Mouse (Mus musculus): ENCODE data around the gene Vsig10l. TPM values are rescaled to one million over a fixed set of nuclear protein-coding genes. Genes with fewer than 3 reads are reported as not detected.

Vsig10l gene
- polyA plus RNA-seq (2017; shearing (Covaris generic)): 5.9 TPM

DNA sequence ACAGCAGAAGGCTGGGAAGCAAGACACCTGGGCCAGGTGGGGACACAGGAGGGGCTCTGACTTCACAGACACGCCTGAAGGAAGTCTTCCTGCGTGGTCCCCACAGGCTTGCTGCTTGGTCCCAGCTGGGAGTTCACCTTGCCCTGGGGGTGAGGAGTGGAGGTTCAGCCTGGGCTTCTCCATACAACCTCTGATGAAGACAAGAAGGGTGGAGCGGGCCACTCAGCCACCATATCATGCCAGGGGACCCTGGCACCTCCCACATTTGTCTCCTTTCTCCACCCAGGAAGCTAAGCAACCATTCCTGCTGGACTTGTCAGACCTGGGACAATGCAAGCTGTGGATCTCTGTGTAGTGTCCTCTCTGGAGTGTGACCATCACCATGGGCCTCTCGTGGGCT lies at the start of gene Vsig10l:
TSS of gene Vsig10l (plus strand) at position 301 of the 400 bp plus-strand sequence.

DNA sequence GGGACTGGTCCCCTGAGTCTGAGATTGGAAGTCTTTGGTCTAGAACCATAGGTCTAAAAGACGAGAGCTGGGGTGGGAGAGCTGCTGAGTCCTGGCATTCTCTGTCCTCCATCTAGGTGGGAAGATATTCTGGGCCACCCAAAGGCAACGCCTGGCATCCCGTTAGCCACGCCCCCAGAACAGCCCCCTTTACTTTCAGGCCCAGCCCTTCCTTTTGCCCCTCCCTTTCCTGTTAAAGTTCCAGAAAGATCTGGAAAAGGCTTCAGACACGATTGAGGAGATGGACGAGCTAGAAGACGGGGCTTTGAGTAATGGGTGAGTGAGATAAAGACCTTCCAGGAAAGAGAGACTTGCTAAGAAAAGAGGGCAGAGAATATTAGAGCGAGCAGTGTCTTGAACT lies 35.5 kb upstream of the Vsig10l start, which contains the start of gene Lim2:
TSS of gene Lim2 (plus strand) at position 265 of the 400 bp plus-strand sequence.

DNA sequence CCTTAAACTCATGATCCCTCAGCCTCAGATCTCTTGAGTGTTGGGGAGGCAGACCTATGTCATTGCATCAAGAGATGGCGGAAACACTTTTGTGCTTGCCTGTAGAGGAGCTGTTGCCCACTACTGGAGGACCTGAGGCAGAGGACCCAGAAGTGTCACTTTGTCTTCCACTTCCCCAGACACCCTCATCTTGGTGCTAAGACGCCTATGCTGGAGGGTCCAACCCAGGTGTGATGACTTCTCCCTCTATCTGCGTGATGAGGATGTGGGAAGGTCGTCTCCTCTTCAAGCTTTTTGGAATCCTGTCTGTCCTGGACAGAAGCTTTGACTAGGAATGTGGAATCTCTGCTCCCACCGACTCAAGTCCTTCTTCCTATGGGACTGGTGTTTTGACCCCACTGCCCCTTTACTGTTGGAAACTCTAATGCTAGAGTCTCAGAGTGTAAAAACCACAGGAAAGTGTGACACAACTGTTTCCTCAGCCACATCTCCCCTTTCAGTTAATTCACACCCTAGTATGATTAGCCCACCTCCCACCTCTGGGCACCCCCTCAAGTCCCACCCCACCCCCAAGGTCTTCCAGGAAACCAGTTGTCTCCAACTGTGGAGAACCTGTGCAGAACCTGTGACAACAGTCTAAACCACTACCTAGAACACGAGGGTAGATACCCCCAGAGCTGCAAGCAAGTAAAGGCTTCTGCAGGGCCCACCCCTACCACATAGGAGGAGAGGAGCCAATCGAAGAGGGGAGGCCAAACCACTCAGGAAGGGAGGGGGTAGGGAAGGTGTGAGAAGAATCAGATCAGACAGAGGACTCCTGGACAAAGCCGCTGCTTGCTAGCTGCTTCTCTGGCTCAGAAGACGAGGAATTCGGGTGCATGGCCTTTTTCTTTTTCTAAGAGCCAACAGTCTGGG lies 26.4 kb upstream of the Vsig10l start, which contains the start of gene Nkg7:
TSS of gene Nkg7 (plus strand) at position 733 of the 915 bp plus-strand sequence.

GRCm38 (mm10) chr7:43440482-43440881 lies 22.5 kb upstream of the Vsig10l start, which contains the start of gene Cldnd2:
Gene Cldnd2 (plus strand): TSS chr7:43440782.

DNA sequence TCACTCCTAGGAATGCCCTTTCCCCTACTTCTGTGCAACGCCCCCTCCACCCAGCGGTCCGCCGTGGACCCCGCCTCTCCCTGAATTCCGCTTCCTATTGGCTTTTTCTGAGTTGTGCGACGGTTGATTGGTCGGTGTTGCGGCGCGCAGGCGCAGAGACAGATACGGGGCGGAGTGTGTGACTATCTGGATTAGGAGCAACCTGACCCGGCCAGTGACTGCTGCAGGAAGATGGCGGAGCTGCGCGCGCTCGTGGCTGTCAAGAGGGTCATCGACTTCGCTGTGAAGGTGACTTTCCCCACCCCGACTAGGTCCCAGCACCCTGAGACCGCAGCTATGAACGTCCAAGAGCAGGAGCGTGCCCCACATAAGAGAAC lies 19.0 kb upstream of the Vsig10l start, which contains the start of the genes Etfb and Gm45233:
TSS of gene Etfb (plus strand) at position 167 of the 377 bp plus-strand sequence.
TSS of gene Gm45233 (plus strand) at position 212 of the 377 bp plus-strand sequence.

DNA sequence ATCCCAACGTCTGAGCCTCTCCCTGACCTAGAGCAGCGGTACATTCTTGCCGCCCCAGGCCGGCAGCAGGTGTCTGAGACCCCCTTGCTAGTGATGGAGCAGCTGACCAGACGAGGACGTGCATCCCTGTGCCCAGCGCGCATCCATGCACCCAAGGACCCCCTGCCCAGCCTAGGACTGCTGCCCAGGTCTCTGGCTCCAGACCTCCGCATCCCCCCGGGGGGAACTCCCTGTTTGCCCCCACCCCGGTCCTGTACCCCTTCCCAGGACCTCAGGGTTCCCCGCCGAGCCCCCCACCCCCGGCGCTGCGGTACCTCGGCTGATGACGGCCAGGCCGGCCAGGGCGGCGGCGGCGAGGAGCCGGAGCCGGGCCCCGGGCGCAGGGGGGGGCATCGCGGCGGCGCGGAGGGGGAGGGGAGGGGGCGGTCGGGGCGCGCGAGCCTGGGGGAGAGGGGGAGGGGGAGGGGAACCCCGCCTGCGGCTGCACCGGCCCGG lies 26.7 kb downstream of the Vsig10l start, which contains the start of gene Iglon5:
TSS of gene Iglon5 (minus strand) at position 445 of the 495 bp plus-strand sequence.

Other genes with a start within 250 kb of the Vsig10l start
- gene Zfp715, start 149.9 kb upstream of the Vsig10l start, polyA plus RNA-seq (2017; shearing (Covaris generic)): 19.3 TPM
- gene Siglecf, start 111.8 kb upstream of the Vsig10l start, polyA plus RNA-seq (2017; shearing (Covaris generic)): not detected
- 0.24 TPM for gene Siglecg, start 54.9 kb upstream of the Vsig10l start, polyA plus RNA-seq (2017; shearing (Covaris generic))
- gene Lim2, start 35.5 kb upstream of the Vsig10l start, polyA plus RNA-seq (2017; shearing (Covaris generic)): not detected
- 1,742 TPM for gene Nkg7, start 26.1 kb upstream of the Vsig10l start, polyA plus RNA-seq (2017; shearing (Covaris generic))
- gene Cldnd2, start 22.4 kb upstream of the Vsig10l start, polyA plus RNA-seq (2017; shearing (Covaris generic)): not detected
- gene Etfb, start 19.1 kb upstream of the Vsig10l start, polyA plus RNA-seq (2017; shearing (Covaris generic)): 73.5 TPM
- gene Gm45233, start 19.0 kb upstream of the Vsig10l start, polyA plus RNA-seq (2017; shearing (Covaris generic)): not detected
- gene Iglon5, start 26.9 kb downstream of the Vsig10l start, polyA plus RNA-seq (2017; shearing (Covaris generic)): not detected
- not detected for gene 4931406B18Rik, start 42.8 kb downstream of the Vsig10l start, polyA plus RNA-seq (2017; shearing (Covaris generic))
- not detected for gene Cd33, start 81.3 kb downstream of the Vsig10l start, polyA plus RNA-seq (2017; shearing (Covaris generic))
- 1.8 TPM for gene Zfp658, start 99.1 kb downstream of the Vsig10l start, polyA plus RNA-seq (2017; shearing (Covaris generic))
- gene Zfp719, start 116.5 kb downstream of the Vsig10l start, polyA plus RNA-seq (2017; shearing (Covaris generic)): 6.4 TPM
- not detected for gene Zfp819, start 144.0 kb downstream of the Vsig10l start, polyA plus RNA-seq (2017; shearing (Covaris generic))
- gene Ceacam18, start 171.6 kb downstream of the Vsig10l start, polyA plus RNA-seq (2017; shearing (Covaris generic)): not detected
- not detected for gene Siglece, start 197.0 kb downstream of the Vsig10l start, polyA plus RNA-seq (2017; shearing (Covaris generic))
- 4.6 TPM for gene Ctu1, start 208.9 kb downstream of the Vsig10l start, polyA plus RNA-seq (2017; shearing (Covaris generic))
- not detected for gene Klk14, start 227.3 kb downstream of the Vsig10l start, polyA plus RNA-seq (2017; shearing (Covaris generic))
- gene Klk13, start 249.4 kb downstream of the Vsig10l start, polyA plus RNA-seq (2017; shearing (Covaris generic)): not detected